Mouse (Mus musculus): ENCODE data around the gene Pip5k1c. TPM values are rescaled to one million over a fixed set of nuclear protein-coding genes. Genes with fewer than 3 reads are reported as not detected.

Pip5k1c gene
- polyA plus RNA-seq, 1 experiment from 2014 or later: 99.3 TPM

DNA sequence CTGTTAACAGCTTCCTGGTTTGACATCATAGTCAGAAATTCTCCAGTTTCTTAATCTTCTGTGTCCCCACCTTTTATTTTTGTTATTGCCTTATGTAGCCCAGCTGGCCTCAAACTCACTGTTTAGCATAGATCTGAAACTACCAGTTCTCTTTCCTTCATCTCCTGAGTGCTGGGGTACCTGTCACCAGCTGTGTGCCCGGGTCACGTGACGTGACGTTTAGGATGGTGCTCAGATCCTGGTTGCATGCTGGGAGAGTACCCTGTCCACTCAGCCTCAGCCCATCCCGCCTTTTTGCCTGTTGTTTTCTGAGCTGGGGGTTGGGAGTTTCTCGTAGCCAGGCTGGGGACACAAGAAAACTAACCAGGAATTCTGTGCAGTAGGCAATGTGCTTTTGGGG, 4.5 kb downstream of the Pip5k1c start:
- ATAC-seq (ENCODE audit: low FRiP score, low read depth): no peak
- peaks cover 4% of the 10 kb centered on the region; the same call in 1 of the 2 replicates for H3K36me3 ChIP-seq
- no peak overlapping the region for H3K4me3 ChIP-seq
- 84% methylated on average over 6 of the region's 6 CpGs for WGBS
- 0 out of 2 replicates have a peak overlapping the region, but pooled peaks have one; percentile 5 for H3K4me2 ChIP-seq (replicated peaks)
- H3K9ac ChIP-seq: no peak overlapping the region
- peaks cover 35% of the 10 kb centered on the region for H3K4me1 ChIP-seq
- no peaks in the 10 kb centered on the region for H3K27me3 ChIP-seq (replicated peaks)
- no peak overlapping the region; the same call in 1 of the 2 replicates for H3K27ac ChIP-seq
- H3K9me3 ChIP-seq: no peaks in the 10 kb centered on the region

- Histone ChIP-seq H3K27me3 (replicated peaks) (no peaks in the 10 kb centered on the region), H3K9me3 (no peaks in the 10 kb centered on the region), H3K4me1 (peaks cover 41% of the 10 kb centered on the region), H3K9ac (no peak overlapping the region), H3K27ac (0 out of 2 replicates have a peak overlapping the region, but pooled peaks have one; percentile 15), H3K4me3 (no peak overlapping the region), H3K36me3 (peaks cover 4% of the 10 kb centered on the region; the same call in 1 of the 2 replicates), H3K4me2 (replicated peaks) (0 out of 2 replicates have a peak overlapping the region, but pooled peaks have one; percentile 5)
- ATAC-seq (ENCODE audit: low FRiP score, low read depth): no peak
- WGBS: 70% methylated on average over 10 of the region's 10 CpGs
Observed at GRCm38 (mm10) chr10:81297845-81298244, 5.1 kb downstream of the Pip5k1c start.

GRCm38 (mm10) chr10:81298369-81299100, 5.8 kb downstream of the Pip5k1c start:
- WGBS: 94% methylated on average over 17 of the region's 17 CpGs
- H3K4me1 ChIP-seq: peaks cover 45% of the 10 kb centered on the region

GRCm38 (mm10) chr10:81299585-81300351, 7.0 kb downstream of the Pip5k1c start:
- WGBS: 92% methylated on average over 14 of the region's 14 CpGs
- no peak for ATAC-seq (ENCODE audit: low FRiP score, low read depth)
- Histone ChIP-seq H3K4me3 (no peak overlapping the region), H3K4me1 (peaks cover 40% of the 10 kb centered on the region), H3K9me3 (no peaks in the 10 kb centered on the region), H3K27ac (no peak overlapping the region), H3K36me3 (peaks cover 4% of the 10 kb centered on the region; the same call in 1 of the 2 replicates), H3K27me3 (replicated peaks) (no peaks in the 10 kb centered on the region), H3K4me2 (replicated peaks) (no peak overlapping the region), H3K9ac (no peak overlapping the region)

More at GRCm38 (mm10) chr10:81298369-81299100, 5.8 kb downstream of the Pip5k1c start:
- H3K36me3 ChIP-seq: peaks cover 4% of the 10 kb centered on the region; the same call in 1 of the 2 replicates
- no peaks in the 10 kb centered on the region for H3K27me3 ChIP-seq (replicated peaks)
- no peak overlapping the region for H3K4me2 ChIP-seq (replicated peaks)
- no peak overlapping the region for H3K9ac ChIP-seq
- no peak overlapping the region for H3K27ac ChIP-seq
- no peak for ATAC-seq (ENCODE audit: low FRiP score, low read depth)
- H3K9me3 ChIP-seq: no peaks in the 10 kb centered on the region
- H3K4me3 ChIP-seq: no peak overlapping the region

- no peaks in the 10 kb centered on the region for H3K9me3 ChIP-seq
- peaks cover 8% of the 10 kb centered on the region; the same call in 1 of the 2 replicates for H3K36me3 ChIP-seq
- no peak overlapping the region for H3K9ac ChIP-seq
- ATAC-seq (ENCODE audit: low FRiP score, low read depth): no peak
- WGBS: 81% methylated on average over 9 of the region's 9 CpGs
- peaks cover 38% of the 10 kb centered on the region for H3K4me1 ChIP-seq
- H3K27ac ChIP-seq: no peak overlapping the region
- H3K4me3 ChIP-seq: no peak overlapping the region
- no peaks in the 10 kb centered on the region for H3K27me3 ChIP-seq (replicated peaks)
- no peak overlapping the region for H3K4me2 ChIP-seq (replicated peaks)
Observed at GRCm38 (mm10) chr10:81300352-81300907, 7.7 kb downstream of the Pip5k1c start.

- no peak for ATAC-seq (ENCODE audit: low FRiP score, low read depth)
- no peaks in the 10 kb centered on the region for H3K9me3 ChIP-seq
- WGBS: 83% methylated on average over 9 of the region's 9 CpGs
Observed at GRCm38 (mm10) chr10:81301321-81301720, 8.6 kb downstream of the Pip5k1c start.

GRCm38 (mm10) chr10:81302288-81302687, 9.5 kb downstream of the Pip5k1c start:
- peaks cover 38% of the 10 kb centered on the region for H3K4me1 ChIP-seq
- no peak overlapping the region for H3K4me3 ChIP-seq
- no peak for ATAC-seq (ENCODE audit: low FRiP score, low read depth)

More at GRCm38 (mm10) chr10:81301321-81301720, 8.6 kb downstream of the Pip5k1c start:
- H3K4me1 ChIP-seq: peaks cover 38% of the 10 kb centered on the region
- no peaks in the 10 kb centered on the region for H3K27me3 ChIP-seq (replicated peaks)
- H3K4me3 ChIP-seq: no peak overlapping the region
- no peak overlapping the region for H3K4me2 ChIP-seq (replicated peaks)
- H3K36me3 ChIP-seq: peaks cover 17% of the 10 kb centered on the region
- H3K9ac ChIP-seq: no peak overlapping the region
- H3K27ac ChIP-seq: no peak overlapping the region

DNA sequence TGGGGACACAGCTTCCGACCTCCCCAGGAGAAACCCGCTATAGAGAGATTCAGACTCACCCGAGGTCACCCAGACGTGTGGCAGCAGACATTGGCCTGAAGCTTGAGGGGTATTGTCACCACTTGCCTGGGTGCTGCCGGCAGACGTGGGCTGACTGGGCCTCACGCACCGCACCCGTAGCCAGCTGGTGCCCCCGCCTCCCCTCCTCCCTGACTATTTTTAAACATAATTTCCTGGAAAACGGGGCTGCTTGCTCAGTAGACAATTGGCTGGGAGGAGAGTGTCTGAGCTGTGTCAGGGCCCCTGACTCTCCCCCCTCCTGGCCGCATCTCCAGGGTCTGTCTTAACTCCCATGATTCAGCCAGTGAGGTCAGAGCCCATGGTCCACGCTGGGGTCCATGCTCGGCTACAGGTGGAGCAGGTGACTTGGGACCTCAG, 10.0 kb downstream of the Pip5k1c start:
- H3K4me3 ChIP-seq: no peak overlapping the region
- no peak overlapping the region for H3K4me2 ChIP-seq (replicated peaks)
- H3K27ac ChIP-seq: no peak overlapping the region
- H3K9ac ChIP-seq: no peak overlapping the region
- peaks cover 38% of the 10 kb centered on the region for H3K4me1 ChIP-seq
- no peak for ATAC-seq (ENCODE audit: low FRiP score, low read depth)
- no peaks in the 10 kb centered on the region for H3K27me3 ChIP-seq (replicated peaks)
- 73% methylated on average over 14 of the region's 14 CpGs for WGBS
- H3K9me3 ChIP-seq: no peaks in the 10 kb centered on the region
- H3K36me3 ChIP-seq: peaks cover 28% of the 10 kb centered on the region

More at GRCm38 (mm10) chr10:81302288-81302687, 9.5 kb downstream of the Pip5k1c start:
- H3K36me3 ChIP-seq: peaks cover 23% of the 10 kb centered on the region
- no peak overlapping the region for H3K9ac ChIP-seq
- H3K9me3 ChIP-seq: no peaks in the 10 kb centered on the region
- H3K27ac ChIP-seq: no peak overlapping the region
- no peak overlapping the region for H3K4me2 ChIP-seq (replicated peaks)
- no peaks in the 10 kb centered on the region for H3K27me3 ChIP-seq (replicated peaks)
- 73% methylated on average over 4 of the region's 4 CpGs for WGBS

DNA sequence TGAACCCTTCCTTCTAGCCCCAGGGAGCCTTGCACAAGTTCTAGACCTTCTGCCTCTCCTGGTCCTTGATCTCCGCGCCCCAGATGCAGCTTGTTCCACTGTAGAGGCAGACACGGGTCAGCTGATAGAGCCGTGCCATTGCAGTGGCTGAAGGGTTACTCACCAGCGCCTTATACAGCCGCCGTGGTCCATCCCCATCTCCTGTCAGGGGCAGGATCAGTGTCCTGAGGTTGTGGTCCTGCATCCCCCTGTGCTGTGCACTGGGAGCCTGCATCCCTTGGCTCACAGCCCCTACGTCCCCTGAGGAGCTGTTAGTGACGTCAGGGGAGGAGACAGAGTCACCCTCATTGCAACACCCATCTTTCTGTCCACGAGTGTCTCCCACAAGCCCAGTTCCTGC, 10.5 kb downstream of the Pip5k1c start:
- Histone ChIP-seq H3K4me2 (replicated peaks) (no peak overlapping the region), H3K27ac (no peak overlapping the region), H3K27me3 (replicated peaks) (no peaks in the 10 kb centered on the region), H3K36me3 (peaks cover 32% of the 10 kb centered on the region), H3K4me3 (no peak overlapping the region), H3K4me1 (peaks cover 38% of the 10 kb centered on the region), H3K9ac (no peak overlapping the region), H3K9me3 (no peaks in the 10 kb centered on the region)
- ATAC-seq (ENCODE audit: low FRiP score, low read depth): no peak
- 80% methylated on average over 10 of the region's 10 CpGs for WGBS

- no peak overlapping the region for H3K9ac ChIP-seq
- no peak overlapping the region for H3K4me3 ChIP-seq
Observed at GRCm38 (mm10) chr10:81303761-81304160, 11.0 kb downstream of the Pip5k1c start.

GRCm38 (mm10) chr10:81304597-81305238, 12.0 kb downstream of the Pip5k1c start:
- Histone ChIP-seq H3K36me3 (peaks cover 47% of the 10 kb centered on the region), H3K27ac (no peak overlapping the region), H3K27me3 (replicated peaks) (no peaks in the 10 kb centered on the region), H3K4me3 (no peak overlapping the region), H3K9ac (no peak overlapping the region), H3K4me2 (replicated peaks) (no peak overlapping the region), H3K4me1 (peaks cover 38% of the 10 kb centered on the region), H3K9me3 (no peaks in the 10 kb centered on the region)
- no peak for ATAC-seq (ENCODE audit: low FRiP score, low read depth)
- WGBS: 26% methylated on average over 8 of the region's 9 CpGs

More at GRCm38 (mm10) chr10:81303761-81304160, 11.0 kb downstream of the Pip5k1c start:
- no peaks in the 10 kb centered on the region for H3K27me3 ChIP-seq (replicated peaks)
- peaks cover 38% of the 10 kb centered on the region for H3K4me1 ChIP-seq
- H3K4me2 ChIP-seq (replicated peaks): no peak overlapping the region
- peaks cover 37% of the 10 kb centered on the region for H3K36me3 ChIP-seq
- no peaks in the 10 kb centered on the region for H3K9me3 ChIP-seq
- no peak for ATAC-seq (ENCODE audit: low FRiP score, low read depth)
- no peak overlapping the region for H3K27ac ChIP-seq
- WGBS: 83% methylated on average over 7 of the region's 7 CpGs
